Mouse (Mus musculus) spleen, adult 18-20 months (tissue): ENCODE data around the gene 4931428F04Rik.

Experiments used
- DNase-seq, 2 experiments: peaks; one replicate each; pipeline ENCODE4 v3.0.0; 2022; ENCODE audit warnings: mixed read lengths in 2 of 2

4931428F04Rik gene

GRCm38 (mm10) chr8:105289805-105290460 lies at the start of gene 4931428F04Rik:
4931428F04Rik (minus strand) TSS chr8:105289864.
- peak in 1 of 2 experiments; percentile 29 for DNase-seq

GRCm38 (mm10) chr8:105338992-105339391 lies 49.3 kb upstream of the 4931428F04Rik start:
- no peak for DNase-seq

GRCm38 (mm10) chr8:105336373-105337130 lies 46.9 kb upstream of the 4931428F04Rik start:
- DNase-seq, result no peak

GRCm38 (mm10) chr8:105332523-105332922 lies 42.9 kb upstream of the 4931428F04Rik start:
- no peak for DNase-seq

GRCm38 (mm10) chr8:105331931-105332330 lies 42.3 kb upstream of the 4931428F04Rik start:
- no peak for DNase-seq

- no peak for DNase-seq
Measured at GRCm38 (mm10) chr8:105331469-105331868, 41.8 kb upstream of the 4931428F04Rik start.

- DNase-seq, result no peak
Measured at GRCm38 (mm10) chr8:105330325-105330724, 40.7 kb upstream of the 4931428F04Rik start.

GRCm38 (mm10) chr8:105326968-105327367 lies 37.3 kb upstream of the 4931428F04Rik start:
- no peak for DNase-seq

GRCm38 (mm10) chr8:105326141-105326672 lies 36.5 kb upstream of the 4931428F04Rik start, which contains the start of the genes Lrrc29 and Tmem208:
Lrrc29 (minus strand) TSS chr8:105326278.
Tmem208 (plus strand) TSS chr8:105326354.
- peak; percentile 93 to 98 for DNase-seq

GRCm38 (mm10) chr8:105325641-105326093 lies 36.0 kb upstream of the 4931428F04Rik start:
- DNase-seq, result no peak

- DNase-seq, result no peak
Measured at GRCm38 (mm10) chr8:105323183-105323582, 33.5 kb upstream of the 4931428F04Rik start.

GRCm38 (mm10) chr8:105318662-105319190 lies 29.1 kb upstream of the 4931428F04Rik start:
- no peak for DNase-seq

GRCm38 (mm10) chr8:105317941-105318340 lies 28.3 kb upstream of the 4931428F04Rik start:
- DNase-seq, result no peak

GRCm38 (mm10) chr8:105315073-105315769 lies 25.6 kb upstream of the 4931428F04Rik start:
- no peak for DNase-seq

GRCm38 (mm10) chr8:105313622-105314402 lies 24.1 kb upstream of the 4931428F04Rik start:
- DNase-seq, result no peak

GRCm38 (mm10) chr8:105312891-105313481 lies 23.3 kb upstream of the 4931428F04Rik start:
- DNase-seq, result no peak

- DNase-seq, result no peak
Measured at GRCm38 (mm10) chr8:105311718-105312117, 22.1 kb upstream of the 4931428F04Rik start.

- DNase-seq, result no peak
Measured at GRCm38 (mm10) chr8:105310118-105310517, 20.5 kb upstream of the 4931428F04Rik start.

GRCm38 (mm10) chr8:105309142-105309847 lies 19.6 kb upstream of the 4931428F04Rik start:
- no peak for DNase-seq

- DNase-seq, result no peak
Measured at GRCm38 (mm10) chr8:105308428-105308827, 18.8 kb upstream of the 4931428F04Rik start.

- DNase-seq, result no peak
Measured at GRCm38 (mm10) chr8:105307670-105308069, 18.0 kb upstream of the 4931428F04Rik start.
